Mouse (Mus musculus) stomach, postnatal 0 days (tissue): ENCODE results near the gene 9130008F23Rik.

Source experiments
- CTCF ChIP-seq: IDR thresholded peaks from 2 replicates; pipeline ENCODE4 v1.5.1; 2016; ENCODE audit warnings: antibody characterized with exemption, low read depth, mild to moderate bottlenecking, moderate library complexity
- EP300 ChIP-seq: optimal IDR thresholded peaks from 2 replicates; pipeline ENCODE3; 2016; ENCODE audit warnings: antibody characterized with exemption

DNA sequence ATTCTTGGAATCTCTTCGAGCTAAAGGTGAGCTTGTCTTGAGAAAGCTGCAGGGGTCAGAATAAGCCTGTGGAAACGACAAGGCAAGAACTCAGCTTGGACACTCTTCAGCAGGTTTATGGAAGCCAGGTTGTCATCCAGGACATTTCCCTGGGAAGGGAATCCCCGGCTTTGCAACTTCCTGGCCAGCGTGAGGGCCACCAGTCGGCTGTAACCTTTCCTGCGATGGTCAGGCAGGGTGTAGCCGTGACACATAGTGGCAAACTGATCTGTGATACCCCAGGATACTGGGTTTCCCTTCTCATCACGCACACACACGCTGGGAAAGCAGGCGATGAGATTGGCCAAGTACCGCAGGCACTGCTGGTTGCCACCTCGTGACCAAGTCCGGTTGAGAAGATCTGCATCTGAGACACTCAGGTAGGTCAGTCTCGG is 24.4 kb upstream of the 9130008F23Rik start:
- TF ChIP-seq CTCF (no peak), EP300 (no peak)
